Mouse (Mus musculus) liver, embryonic 12.5 days (tissue): ENCODE results near the gene Dab2ip. TPM values are rescaled to one million over a fixed set of nuclear protein-coding genes. Genes with fewer than 3 reads are reported as not detected.

Experiments used
- ATAC-seq: fragments of 200-750 bp; cut with Nextera tagmentation; 2 replicates; pipeline ENCODE4 v1.8.0; 2017; ENCODE audit warnings: moderate number of reproducible peaks, mild to moderate bottlenecking, moderate library complexity
- H3K27ac ChIP-seq: fragments of 300-500 bp; sonication (generic); 2 replicates; pipeline ENCODE4 v1.5.1; 2016; ENCODE audit warnings: mild to moderate bottlenecking
- H3K27me3 ChIP-seq: fragments of 300-500 bp; sonication (generic); replicated peaks from 2 replicates; pipeline ENCODE4 v1.6.1; 2016; ENCODE audit warnings: mild to moderate bottlenecking, moderate library complexity
- H3K36me3 ChIP-seq: fragments of 300-500 bp; sonication (generic); 2 replicates; pipeline ENCODE4 v1.6.1; 2016; ENCODE audit warnings: mild to moderate bottlenecking, moderate library complexity
- H3K4me1 ChIP-seq: fragments of 300-500 bp; sonication (generic); 2 replicates; pipeline ENCODE4 v1.6.1; 2016
- H3K4me2 ChIP-seq: fragments of 300-500 bp; sonication (generic); 2 replicates; pipeline ENCODE4 v1.6.1; 2016; ENCODE audit warnings: mild to moderate bottlenecking, moderate library complexity
- H3K4me3 ChIP-seq: fragments of 300-500 bp; sonication (generic); 2 replicates; pipeline ENCODE4 v1.5.1; 2016; ENCODE audit warnings: mild to moderate bottlenecking, moderate library complexity
- H3K9ac ChIP-seq: fragments of 300-500 bp; sonication (generic); 2 replicates; pipeline ENCODE4 v1.6.1; 2016; ENCODE audit warnings: mild to moderate bottlenecking, moderate library complexity
- H3K9me3 ChIP-seq: fragments of 300-500 bp; sonication (generic); replicated peaks from 2 replicates; pipeline ENCODE4 v1.6.1; 2016; ENCODE audit warnings: mild to moderate bottlenecking, moderate library complexity
- WGBS: fragments of 180-500 bp; shearing (Covaris S2); methylation state at CpG from one replicate; pipeline ENCODE4 v1.1.7; 2016; ENCODE audit not compliant: insufficient replicate concordance; 5-methylcytosine and 5-hydroxymethylcytosine counted together
- polyA plus RNA-seq: library from polyadenylated mRNA; unstranded; fragments of >200 nt; fragmentation: Nextera tagmentation; extraction: Ambion mirVana; gene quantifications from 2 replicates; pipeline ENCODE4 v1.2.1, GENCODE M21; 2016

Dab2ip gene
- polyA plus RNA-seq, 1 experiment from 2014 or later, result 8.6 TPM

- Histone ChIP-seq H3K4me1 (peaks cover 36% of the 10 kb centered on the region), H3K9ac (no peak overlapping the region), H3K4me3 (no peak overlapping the region), H3K36me3 (no peaks in the 10 kb centered on the region), H3K9me3 (no peaks in the 10 kb centered on the region), H3K27ac (no peak overlapping the region), H3K27me3 (peaks cover 13% of the 10 kb centered on the region), H3K4me2 (no peak overlapping the region)
- 52% methylated on average over 11 of the region's 11 CpGs for WGBS
- no peak for ATAC-seq
These were observed 69.3 kb downstream of the Dab2ip start for GRCm38 (mm10) chr2:35627298-35627898.

- no peak for ATAC-seq
- no peak overlapping the region for H3K9ac ChIP-seq
- H3K4me2 ChIP-seq, result no peak overlapping the region
- H3K9me3 ChIP-seq, result no peaks in the 10 kb centered on the region
- peaks cover 6% of the 10 kb centered on the region for H3K27me3 ChIP-seq
- WGBS, result 64% methylated on average over 7 of the region's 7 CpGs
- no peak overlapping the region for H3K27ac ChIP-seq
- H3K4me1 ChIP-seq, result peaks cover 31% of the 10 kb centered on the region
- H3K4me3 ChIP-seq, result no peak overlapping the region
- H3K36me3 ChIP-seq, result no peaks in the 10 kb centered on the region
These were observed 70.0 kb downstream of the Dab2ip start for GRCm38 (mm10) chr2:35628052-35628451.

GRCm38 (mm10) chr2:35628656-35629055 lies 70.6 kb downstream of the Dab2ip start:
- peaks cover 25% of the 10 kb centered on the region for H3K4me1 ChIP-seq
- 66% methylated on average over 4 of the region's 4 CpGs for WGBS
- H3K9me3 ChIP-seq, result no peaks in the 10 kb centered on the region
- H3K4me3 ChIP-seq, result no peak overlapping the region
- no peak overlapping the region for H3K9ac ChIP-seq
- no peaks in the 10 kb centered on the region for H3K36me3 ChIP-seq
- ATAC-seq, result no peak
- no peak overlapping the region for H3K27ac ChIP-seq
- H3K27me3 ChIP-seq, result 0 out of 2 replicates have a peak, but pooled peaks cover under 1% of the 10 kb centered on the region
- no peak overlapping the region for H3K4me2 ChIP-seq

- Histone ChIP-seq H3K9ac (no peak overlapping the region), H3K4me1 (peaks cover 21% of the 10 kb centered on the region)
- 75% methylated on average over 5 of the region's 8 CpGs for WGBS
These were observed 71.1 kb downstream of the Dab2ip start for GRCm38 (mm10) chr2:35629126-35629525.

GRCm38 (mm10) chr2:35633392-35633791 lies 75.3 kb downstream of the Dab2ip start:
- ATAC-seq, result no peak

More at GRCm38 (mm10) chr2:35629126-35629525, 71.1 kb downstream of the Dab2ip start:
- Histone ChIP-seq H3K27ac (no peak overlapping the region), H3K4me2 (no peak overlapping the region), H3K36me3 (no peaks in the 10 kb centered on the region), H3K4me3 (no peak overlapping the region), H3K27me3 (no peaks in the 10 kb centered on the region), H3K9me3 (no peaks in the 10 kb centered on the region)
- ATAC-seq, result no peak

GRCm38 (mm10) chr2:35634963-35635362 lies 76.9 kb downstream of the Dab2ip start:
- no peak for ATAC-seq
- Histone ChIP-seq H3K9ac (no peak overlapping the region), H3K27ac (no peak overlapping the region), H3K27me3 (no peaks in the 10 kb centered on the region), H3K4me1 (no peaks in the 10 kb centered on the region), H3K9me3 (no peaks in the 10 kb centered on the region), H3K36me3 (no peaks in the 10 kb centered on the region), H3K4me2 (no peak overlapping the region), H3K4me3 (no peak overlapping the region)
- 76% methylated on average over 4 of the region's 4 CpGs for WGBS

More at GRCm38 (mm10) chr2:35633392-35633791, 75.3 kb downstream of the Dab2ip start:
- no peaks in the 10 kb centered on the region for H3K9me3 ChIP-seq
- H3K4me2 ChIP-seq, result no peak overlapping the region
- WGBS, result 67% methylated on average over 4 of the region's 4 CpGs
- no peak overlapping the region for H3K4me3 ChIP-seq
- no peaks in the 10 kb centered on the region for H3K4me1 ChIP-seq
- H3K36me3 ChIP-seq, result no peaks in the 10 kb centered on the region
- H3K27ac ChIP-seq, result no peak overlapping the region
- H3K9ac ChIP-seq, result no peak overlapping the region
- H3K27me3 ChIP-seq, result no peaks in the 10 kb centered on the region

- no peak overlapping the region for H3K9ac ChIP-seq
- H3K4me1 ChIP-seq, result no peaks in the 10 kb centered on the region
- 47% methylated on average over 4 of the region's 4 CpGs for WGBS
- ATAC-seq, result no peak
- no peaks in the 10 kb centered on the region for H3K36me3 ChIP-seq
- H3K4me2 ChIP-seq, result no peak overlapping the region
- no peak overlapping the region for H3K4me3 ChIP-seq
- H3K9me3 ChIP-seq, result no peaks in the 10 kb centered on the region
- H3K27me3 ChIP-seq, result no peaks in the 10 kb centered on the region
- H3K27ac ChIP-seq, result no peak overlapping the region
These were observed 77.5 kb downstream of the Dab2ip start for GRCm38 (mm10) chr2:35635541-35635940.

- H3K9ac ChIP-seq, result no peak overlapping the region
- no peak for ATAC-seq
- no peak overlapping the region for H3K4me3 ChIP-seq
- no peaks in the 10 kb centered on the region for H3K27me3 ChIP-seq
- H3K4me1 ChIP-seq, result no peaks in the 10 kb centered on the region
- H3K4me2 ChIP-seq, result no peak overlapping the region
- no peaks in the 10 kb centered on the region for H3K36me3 ChIP-seq
- H3K27ac ChIP-seq, result no peak overlapping the region
- 73% methylated on average over 13 of the region's 13 CpGs for WGBS
- H3K9me3 ChIP-seq, result no peaks in the 10 kb centered on the region
These were observed 79.9 kb downstream of the Dab2ip start for GRCm38 (mm10) chr2:35637880-35638535.

- Histone ChIP-seq H3K9me3 (no peaks in the 10 kb centered on the region), H3K27me3 (no peaks in the 10 kb centered on the region), H3K4me3 (no peak overlapping the region), H3K27ac (no peak overlapping the region), H3K9ac (no peak overlapping the region), H3K4me1 (no peaks in the 10 kb centered on the region), H3K4me2 (no peak overlapping the region), H3K36me3 (no peaks in the 10 kb centered on the region)
- no peak for ATAC-seq
- 67% methylated on average over 2 of the region's 2 CpGs for WGBS
These were observed 81.7 kb downstream of the Dab2ip start for GRCm38 (mm10) chr2:35639799-35640198.

- 73% methylated on average over 13 of the region's 13 CpGs for WGBS
- no peak overlapping the region for H3K4me3 ChIP-seq
These were observed 82.5 kb downstream of the Dab2ip start for GRCm38 (mm10) chr2:35640576-35640975.

GRCm38 (mm10) chr2:35642224-35642623 lies 84.2 kb downstream of the Dab2ip start:
- no peak for ATAC-seq
- no peak overlapping the region for H3K4me2 ChIP-seq
- no peaks in the 10 kb centered on the region for H3K9me3 ChIP-seq
- no peak overlapping the region for H3K4me3 ChIP-seq
- H3K36me3 ChIP-seq, result no peaks in the 10 kb centered on the region
- H3K9ac ChIP-seq, result no peak overlapping the region
- H3K27ac ChIP-seq, result no peak overlapping the region
- no peaks in the 10 kb centered on the region for H3K27me3 ChIP-seq
- no peaks in the 10 kb centered on the region for H3K4me1 ChIP-seq
- 54% methylated on average over 7 of the region's 7 CpGs for WGBS

More at GRCm38 (mm10) chr2:35640576-35640975, 82.5 kb downstream of the Dab2ip start:
- no peak overlapping the region for H3K9ac ChIP-seq
- H3K9me3 ChIP-seq, result no peaks in the 10 kb centered on the region
- no peak overlapping the region for H3K27ac ChIP-seq
- no peaks in the 10 kb centered on the region for H3K4me1 ChIP-seq
- H3K36me3 ChIP-seq, result no peaks in the 10 kb centered on the region
- ATAC-seq, result no peak
- no peaks in the 10 kb centered on the region for H3K27me3 ChIP-seq
- H3K4me2 ChIP-seq, result no peak overlapping the region

- Histone ChIP-seq H3K9ac (no peak overlapping the region), H3K27me3 (no peaks in the 10 kb centered on the region), H3K27ac (no peak overlapping the region), H3K4me1 (no peaks in the 10 kb centered on the region), H3K4me3 (no peak overlapping the region), H3K9me3 (no peaks in the 10 kb centered on the region), H3K36me3 (no peaks in the 10 kb centered on the region), H3K4me2 (no peak overlapping the region)
- 58% methylated on average over 8 of the region's 8 CpGs for WGBS
- ATAC-seq, result no peak
These were observed 88.5 kb downstream of the Dab2ip start for GRCm38 (mm10) chr2:35646553-35646952.
